Mouse (Mus musculus): Measurements from ENCODE around the gene Josd2.
A peak's percentile ranks its signal among the peaks of the same experiment; 100 is the strongest.

The Josd2 gene

GRCm38 (mm10) chr7:44501563-44502115 lies 33.9 kb downstream of the Josd2 start:
- DNase-seq = peak; percentile 65

- no peak for DNase-seq
These were observed 39.7 kb downstream of the Josd2 start for GRCm38 (mm10) chr7:44507491-44507890.

GRCm38 (mm10) chr7:44519240-44519913 lies 51.6 kb downstream of the Josd2 start:
- DNase-seq = no peak

GRCm38 (mm10) chr7:44520990-44521389 lies 53.2 kb downstream of the Josd2 start:
- DNase-seq = no peak
